Mouse (Mus musculus): Measurements from ENCODE around the gene Sprn. TPM values are rescaled to one million over a fixed set of nuclear protein-coding genes. Genes with fewer than 3 reads are reported as not detected.

The Sprn gene
- polyA plus RNA-seq, 1 experiment from 2014 or later, result 13.1 TPM

DNA sequence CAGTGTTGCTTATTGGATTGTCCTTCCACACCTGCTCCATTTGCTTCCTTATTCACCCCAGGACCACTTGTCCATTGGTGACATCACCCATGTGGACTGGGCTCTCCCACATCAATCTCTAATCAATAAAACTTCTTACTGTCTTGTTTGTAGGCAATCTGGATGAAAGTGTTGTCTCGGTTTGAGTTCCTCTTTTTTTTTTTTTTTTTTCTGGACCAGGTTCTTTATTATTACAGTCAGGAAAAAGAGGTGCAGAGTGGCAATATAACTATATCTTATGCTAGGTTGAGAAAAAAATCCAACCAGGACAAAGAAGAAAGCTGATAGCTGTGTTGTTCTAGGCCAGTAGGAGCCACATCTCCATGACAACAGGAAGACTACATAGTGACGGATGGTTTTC, 26.0 kb upstream of the Sprn start:
- Histone ChIP-seq H3K9me3 (no peaks in the 10 kb centered on the region), H3K36me3 (no peaks in the 10 kb centered on the region), H3K4me2 (no peak overlapping the region), H3K27me3 (no peaks in the 10 kb centered on the region), H3K27ac (replicated peaks) (no peak overlapping the region), H3K4me1 (replicated peaks) (no peaks in the 10 kb centered on the region), H3K9ac (no peak overlapping the region), H3K4me3 (no peak overlapping the region)
- WGBS, result 91% methylated on average over 2 of the region's 2 CpGs
- no peak for ATAC-seq (ENCODE audit: low read depth)

GRCm38 (mm10) chr7:140179176-140179575, 24.5 kb upstream of the Sprn start:
- Histone ChIP-seq H3K9me3 (no peaks in the 10 kb centered on the region), H3K36me3 (no peaks in the 10 kb centered on the region), H3K27ac (replicated peaks) (no peak overlapping the region), H3K4me1 (replicated peaks) (no peaks in the 10 kb centered on the region), H3K4me2 (no peak overlapping the region), H3K4me3 (no peak overlapping the region), H3K9ac (no peak overlapping the region), H3K27me3 (no peaks in the 10 kb centered on the region)
- 77% methylated on average over 2 of the region's 2 CpGs for WGBS
- no peak for ATAC-seq (ENCODE audit: low read depth)

DNA sequence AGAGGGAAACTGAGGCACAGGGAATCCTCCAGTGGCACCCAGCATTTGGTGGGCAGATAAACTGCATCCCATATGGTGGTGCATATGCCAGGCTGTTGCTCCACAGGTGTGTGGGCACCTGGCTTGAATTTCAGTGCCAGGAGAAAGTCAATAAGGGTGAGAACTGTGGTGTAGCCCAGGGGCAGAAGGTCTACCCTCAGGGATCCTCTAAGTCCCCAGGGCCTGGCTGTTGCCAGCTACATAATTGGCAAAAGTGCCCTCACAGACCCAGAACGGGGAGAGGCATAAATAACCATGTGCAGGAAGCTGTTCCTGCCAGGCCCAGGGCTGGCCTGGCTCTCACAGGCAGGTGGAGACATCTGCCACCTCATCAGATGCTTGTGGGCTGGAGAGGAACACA, 18.3 kb upstream of the Sprn start, which contains the start of gene Olfr523:
Olfr523 (plus strand) TSS at position 282 of the 400 bp plus-strand sequence.
- H3K9ac ChIP-seq, result no peak within 1 kb of the TSS
- no peak for ATAC-seq (ENCODE audit: low read depth)
- no peaks in the 10 kb centered on the region for H3K9me3 ChIP-seq
- no peak within 1 kb of the TSS for H3K27ac ChIP-seq (replicated peaks)
- H3K4me3 ChIP-seq, result no peak within 1 kb of the TSS
- no peaks in the 10 kb centered on the region for H3K36me3 ChIP-seq
- WGBS, result 61% methylated on average over 1 of the region's 1 CpGs
- H3K27me3 ChIP-seq, result no peaks in the 10 kb centered on the region
- H3K4me2 ChIP-seq, result no peak within 1 kb of the TSS
- H3K4me1 ChIP-seq (replicated peaks), result no peaks in the 10 kb centered on the region

DNA sequence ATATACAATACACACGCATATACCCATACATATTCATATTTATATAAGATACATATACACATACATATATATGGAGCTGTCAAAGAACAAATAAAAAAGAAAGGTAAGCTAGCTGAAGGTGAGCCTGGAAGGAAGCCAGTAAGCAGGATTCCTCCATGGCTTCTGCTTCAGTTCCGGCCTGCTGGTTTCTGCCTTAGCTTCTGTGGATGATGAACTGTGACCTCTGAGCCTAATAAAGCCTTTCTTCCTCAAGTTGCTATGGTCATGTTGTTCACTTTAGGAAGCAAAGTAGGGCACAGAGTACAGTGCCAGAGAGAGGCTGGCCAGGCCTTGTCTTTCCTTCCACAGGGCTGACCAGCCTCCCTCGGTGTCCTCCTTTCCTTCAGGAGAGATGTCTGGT, 16.2 kb upstream of the Sprn start:
- H3K27me3 ChIP-seq, result no peaks in the 10 kb centered on the region
- H3K4me2 ChIP-seq, result no peak overlapping the region
- 95% methylated on average over 3 of the region's 3 CpGs for WGBS
- no peak for ATAC-seq (ENCODE audit: low read depth)
- no peaks in the 10 kb centered on the region for H3K9me3 ChIP-seq
- no peak overlapping the region for H3K9ac ChIP-seq
- H3K4me1 ChIP-seq (replicated peaks), result no peaks in the 10 kb centered on the region
- no peaks in the 10 kb centered on the region for H3K36me3 ChIP-seq
- H3K4me3 ChIP-seq, result no peak overlapping the region
- H3K27ac ChIP-seq (replicated peaks), result no peak overlapping the region

- Histone ChIP-seq H3K9ac (no peak overlapping the region), H3K27me3 (no peaks in the 10 kb centered on the region), H3K36me3 (no peaks in the 10 kb centered on the region), H3K9me3 (no peaks in the 10 kb centered on the region), H3K4me1 (replicated peaks) (no peaks in the 10 kb centered on the region), H3K4me3 (no peak overlapping the region), H3K27ac (replicated peaks) (no peak overlapping the region), H3K4me2 (no peak overlapping the region)
- ATAC-seq (ENCODE audit: low read depth), result no peak
- WGBS, result 84% methylated on average over 4 of the region's 4 CpGs
These were observed 14.7 kb upstream of the Sprn start for GRCm38 (mm10) chr7:140169386-140169785.

- no peaks in the 10 kb centered on the region for H3K27me3 ChIP-seq
- no peaks in the 10 kb centered on the region for H3K36me3 ChIP-seq
- ATAC-seq (ENCODE audit: low read depth), result no peak
- no peaks in the 10 kb centered on the region for H3K4me1 ChIP-seq (replicated peaks)
- no peak overlapping the region for H3K4me3 ChIP-seq
- no peaks in the 10 kb centered on the region for H3K9me3 ChIP-seq
- H3K27ac ChIP-seq (replicated peaks), result no peak overlapping the region
- no peak overlapping the region for H3K9ac ChIP-seq
- WGBS, result 78% methylated on average over 1 of the region's 1 CpGs
- H3K4me2 ChIP-seq, result no peak overlapping the region
These were observed 13.3 kb upstream of the Sprn start for GRCm38 (mm10) chr7:140167950-140168349.

GRCm38 (mm10) chr7:140164664-140165063, 10.0 kb upstream of the Sprn start, which contains the start of gene Olfr522:
Olfr522 (minus strand) TSS chr7:140164764.
- no peak for ATAC-seq (ENCODE audit: low read depth)
- H3K27me3 ChIP-seq, result no peaks in the 10 kb centered on the region
- H3K9ac ChIP-seq, result no peak within 1 kb of the TSS
- no peaks in the 10 kb centered on the region for H3K36me3 ChIP-seq
- H3K27ac ChIP-seq (replicated peaks), result no peak within 1 kb of the TSS
- H3K9me3 ChIP-seq, result no peaks in the 10 kb centered on the region
- 73% methylated on average over 7 of the region's 7 CpGs for WGBS
- no peak within 1 kb of the TSS for H3K4me3 ChIP-seq
- H3K4me1 ChIP-seq (replicated peaks), result no peaks in the 10 kb centered on the region
- no peak within 1 kb of the TSS for H3K4me2 ChIP-seq

GRCm38 (mm10) chr7:140160363-140160762, 5.7 kb upstream of the Sprn start:
- no peak overlapping the region for H3K9ac ChIP-seq
- H3K9me3 ChIP-seq, result no peaks in the 10 kb centered on the region
- no peak overlapping the region for H3K4me2 ChIP-seq
- ATAC-seq (ENCODE audit: low read depth), result no peak
- H3K36me3 ChIP-seq, result no peaks in the 10 kb centered on the region
- H3K4me1 ChIP-seq (replicated peaks), result no peaks in the 10 kb centered on the region
- H3K27ac ChIP-seq (replicated peaks), result no peak overlapping the region
- H3K4me3 ChIP-seq, result no peak overlapping the region
- 80% methylated on average over 3 of the region's 3 CpGs for WGBS
- H3K27me3 ChIP-seq, result peaks cover under 1% of the 10 kb centered on the region; the same call in 1 of the 2 replicates

- 26% methylated on average over 4 of the region's 4 CpGs for WGBS
- H3K36me3 ChIP-seq, result peaks cover 7% of the 10 kb centered on the region; the same call in 1 of the 2 replicates
- H3K27ac ChIP-seq (replicated peaks), result peak overlapping the region; percentile 78; the same call in 1 of the 2 replicates
- peak overlapping the region; percentile 66 for H3K4me2 ChIP-seq
- peaks cover 33% of the 10 kb centered on the region for H3K27me3 ChIP-seq
- no peaks in the 10 kb centered on the region for H3K9me3 ChIP-seq
- peak; percentile 42 for ATAC-seq (ENCODE audit: low read depth)
- peak overlapping the region; percentile 47 for H3K4me3 ChIP-seq
- H3K4me1 ChIP-seq (replicated peaks), result peaks cover 27% of the 10 kb centered on the region
- peak overlapping the region; percentile 75 for H3K9ac ChIP-seq
These were observed 854 bp downstream of the Sprn start for GRCm38 (mm10) chr7:140153829-140154217.

- peak; percentile 40 for ATAC-seq (ENCODE audit: low read depth)
- 4% methylated on average over 28 of the region's 28 CpGs for WGBS
These were observed 1.3 kb downstream of the Sprn start for GRCm38 (mm10) chr7:140153383-140153782.

GRCm38 (mm10) chr7:140144550-140144949, 10.1 kb downstream of the Sprn start:
- H3K9ac ChIP-seq, result no peak overlapping the region
- no peak overlapping the region for H3K4me3 ChIP-seq
- H3K27ac ChIP-seq (replicated peaks), result no peak overlapping the region
- H3K36me3 ChIP-seq, result peaks cover 9% of the 10 kb centered on the region; the same call in 1 of the 2 replicates
- H3K4me2 ChIP-seq, result no peak overlapping the region
- H3K4me1 ChIP-seq (replicated peaks), result no peaks in the 10 kb centered on the region
- H3K9me3 ChIP-seq, result no peaks in the 10 kb centered on the region
- H3K27me3 ChIP-seq, result no peaks in the 10 kb centered on the region
- ATAC-seq (ENCODE audit: low read depth), result no peak
- WGBS, result 87% methylated on average over 4 of the region's 4 CpGs

More at GRCm38 (mm10) chr7:140153383-140153782, 1.3 kb downstream of the Sprn start:
- Histone ChIP-seq H3K4me3 (peak overlapping the region; percentile 47), H3K9ac (peak overlapping the region; percentile 75), H3K36me3 (peaks cover 7% of the 10 kb centered on the region; the same call in 1 of the 2 replicates), H3K4me1 (replicated peaks) (peaks cover 27% of the 10 kb centered on the region), H3K27me3 (peaks cover 33% of the 10 kb centered on the region), H3K9me3 (no peaks in the 10 kb centered on the region), H3K4me2 (peak overlapping the region; percentile 66), H3K27ac (replicated peaks) (no peak overlapping the region)

DNA sequence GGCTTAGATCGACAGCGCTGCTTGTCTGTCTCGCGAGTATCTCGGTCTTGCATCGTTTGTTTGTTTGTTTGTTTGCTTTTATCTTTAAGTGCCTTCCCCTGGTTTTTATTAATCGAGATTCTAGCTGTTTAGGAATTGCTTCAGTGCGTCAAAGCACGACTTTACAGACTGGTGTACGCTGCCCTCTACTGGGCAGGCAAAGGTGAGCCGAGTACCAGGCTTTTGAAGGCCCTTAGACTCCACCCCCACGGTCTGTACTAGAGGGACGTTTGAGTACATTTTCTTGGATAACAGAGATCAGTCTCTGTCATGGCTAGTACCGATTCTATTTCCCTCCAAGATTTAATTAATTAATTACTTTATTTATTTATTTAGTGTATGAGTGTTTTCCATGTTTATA, 13.3 kb downstream of the Sprn start:
- H3K4me2 ChIP-seq, result no peak overlapping the region
- no peaks in the 10 kb centered on the region for H3K36me3 ChIP-seq
- WGBS, result 5% methylated on average over 14 of the region's 14 CpGs
- H3K27ac ChIP-seq (replicated peaks), result no peak overlapping the region
- H3K9ac ChIP-seq, result peak overlapping the region; percentile 38; the same call in 1 of the 2 replicates
- H3K9me3 ChIP-seq, result no peaks in the 10 kb centered on the region
- H3K27me3 ChIP-seq, result no peaks in the 10 kb centered on the region
- no peak for ATAC-seq (ENCODE audit: low read depth)
- H3K4me1 ChIP-seq (replicated peaks), result peaks cover 14% of the 10 kb centered on the region
- H3K4me3 ChIP-seq, result no peak overlapping the region

GRCm38 (mm10) chr7:140138021-140138310, 16.7 kb downstream of the Sprn start:
- H3K36me3 ChIP-seq, result no peaks in the 10 kb centered on the region
- peak overlapping the region; percentile 79 for H3K4me2 ChIP-seq
- peak overlapping the region; percentile 87 for H3K9ac ChIP-seq
- no peaks in the 10 kb centered on the region for H3K9me3 ChIP-seq
- peaks cover 14% of the 10 kb centered on the region for H3K4me1 ChIP-seq (replicated peaks)
- no peak; the same call in 1 of the 2 replicates for ATAC-seq (ENCODE audit: low read depth)
- H3K4me3 ChIP-seq, result peak overlapping the region; percentile 73
- no peaks in the 10 kb centered on the region for H3K27me3 ChIP-seq
- H3K27ac ChIP-seq (replicated peaks), result peak overlapping the region; percentile 83
- under 1% methylated on average over 8 of the region's 8 CpGs for WGBS

All from neural tube, embryonic 13.5 days (tissue).